Mouse (Mus musculus): ENCODE results near the gene Arid4a.

- TF ChIP-seq EP300 (IDR thresholded peaks at IDR 0.05; ENCODE audit: low read depth in 1 of 2, low read length in 2 of 2) (no peak), UBTF (IDR thresholded peaks at IDR 0.05; ENCODE audit: borderline replicate concordance, insufficient read depth, low read depth, low read length) (no peak), CTCF (IDR thresholded peaks at IDR 0.05 in 2 of 3, conservative IDR thresholded peaks at IDR 0.05 in 1 of 3; ENCODE audit: control insufficient read depth in 1 of 3, insufficient read depth in 1 of 3, low read depth in 2 of 3, low read length in 3 of 3, poor library complexity in 1 of 3, severe bottlenecking in 1 of 3) (peak; percentile 33 to 50 (median 35)), USF2 (IDR thresholded peaks at IDR 0.05; ENCODE audit: borderline replicate concordance in 1 of 2, insufficient read depth in 1 of 2, low read depth in 1 of 2, low read length in 2 of 2) (no peak), MAFK (IDR thresholded peaks at IDR 0.05; ENCODE audit: borderline replicate concordance, low read depth, low read length) (no peak), POLR2AphosphoS2 (IDR thresholded peaks at IDR 0.05; ENCODE audit: low read length) (no peak)
Observed at GRCm38 (mm10) chr12:71073113-71073730, 57.4 kb downstream of the Arid4a start.
